29 mouse cellular contexts compared by ENCODE assay signal in genomic region chr6:18434355-18434754, GRCm38 (mm10).
DNase-seq lines count a peak whose midpoint lies in the region; ATAC-seq and TF ChIP-seq lines count a peak whose summit lies in the region.
"Had no signal": no experiment of that assay in that cellular context is flagged by ENCODE, and none has a peak within 500 bp of the region (broad histone marks: within the 10 kb centered on the region; RNA-seq: fewer than 3 reads in every experiment).

No protein-coding gene starts in this region.

- H3K9me3 ChIP-seq in heart, embryonic 10.5 days, result no peaks in the 10 kb centered on the region
- H3K9me3 ChIP-seq in CH12.LX (replicated peaks; ENCODE audit: low read length), result no peaks in the 10 kb centered on the region
- H3K9me3 ChIP-seq in liver, embryonic 15.5 days (replicated peaks), result no peaks in the 10 kb centered on the region
- H3K9me3 ChIP-seq: embryonic facial prominence, embryonic 12.5 days; forebrain, embryonic 12.5 days; hindbrain, embryonic 13.5 days; limb, embryonic 10.5 days; limb, embryonic 15.5 days; lung, embryonic 15.5 days; neural tube, embryonic 12.5 days had no signal

- peak overlapping the region; percentile 47; the same call in 1 of the 2 replicates for H3K27ac ChIP-seq in heart, embryonic 10.5 days
- H3K27ac ChIP-seq in CH12.LX (ENCODE audit: insufficient read depth, low read depth), result no peak overlapping the region
- peak overlapping the region; percentile 90 for H3K27ac ChIP-seq in liver, embryonic 15.5 days (replicated peaks)
- H3K27ac ChIP-seq: embryonic facial prominence, embryonic 12.5 days; forebrain, embryonic 12.5 days; hindbrain, embryonic 13.5 days; limb, embryonic 10.5 days; limb, embryonic 15.5 days; lung, embryonic 15.5 days; neural tube, embryonic 12.5 days had no signal

- TF ChIP-seq CTCF in CH12.LX (conservative IDR thresholded peaks at IDR 0.05 in 1 of 2, IDR thresholded peaks at IDR 0.05 in 1 of 2; ENCODE audit: low read depth in 2 of 2, low read length in 2 of 2), result no peak

- H3K36me3 ChIP-seq in heart, embryonic 10.5 days, result no peaks in the 10 kb centered on the region
- no peaks in the 10 kb centered on the region for H3K36me3 ChIP-seq in CH12.LX (replicated peaks in 1 of 2; ENCODE audit: control insufficient read depth in 1 of 2, insufficient read depth in 1 of 2, low read length in 1 of 2)
- H3K36me3 ChIP-seq in liver, embryonic 15.5 days (replicated peaks), result no peaks in the 10 kb centered on the region
- H3K36me3 ChIP-seq: lung, embryonic 15.5 days had no signal

- TF ChIP-seq POLR2A in CH12.LX (IDR thresholded peaks at IDR 0.05; ENCODE audit: low read depth, low read length), result no peak

- no peak for TF ChIP-seq RAD21 in CH12.LX (IDR thresholded peaks at IDR 0.05; ENCODE audit: low read depth, low read length)

- ATAC-seq in erythroblast, adult 5-6 weeks (replicated peaks; ENCODE audit: low FRiP score, poor library complexity, severe bottlenecking), result peak; percentile 42
- peak; percentile 53 for ATAC-seq in liver, embryonic 15.5 days (ENCODE audit: insufficient read depth)
- ATAC-seq: forebrain, postnatal 0 days; intestine, postnatal 0 days had no signal

- no peak for DNase-seq in heart, embryonic 10.5 days (ENCODE audit: low spot score)
- DNase-seq in heart, postnatal 4 days, result no peak
- peak; percentile 56 for DNase-seq in CH12.LX (ENCODE audit: extremely low read depth)
- no peak for DNase-seq in cerebellum, postnatal 4 days (ENCODE audit: low spot score in 2 of 2)
- DNase-seq in embryo, embryonic 10 days (ENCODE audit: low spot score), result no peak
- no peak for DNase-seq in adrenal gland, adult 8-10 months
- DNase-seq: adrenal gland, postnatal 25 days; cerebellum, adult 18-20 months; embryo, embryonic 11 days; forebrain, postnatal 0 days; gastrocnemius, postnatal 25 days; heart, adult 11 months; heart, postnatal 36 days; kidney, postnatal 25 days; right cerebral cortex, adult 18-20 months; thymus, postnatal 4 days had no signal

- in situ Hi-C loops in CH12.LX (cut with MboI; ENCODE audit: low pct_ligation_motif_present, low pct_unique_long_range_greater_than_20kb, low sequenced_read_pairs), result loop anchor here (25.0 kb wide), 1 partner anchor 697 kb away; no protein-coding TSS in a partner anchor

- WGBS in heart, embryonic 10.5 days, result 87% methylated on average over 8 of the region's 8 CpGs
- 72% methylated on average over 8 of the region's 8 CpGs for WGBS in liver, embryonic 15.5 days (ENCODE audit: insufficient replicate concordance)

- H3K4me3 ChIP-seq in heart, embryonic 10.5 days, result no peak overlapping the region
- H3K4me3 ChIP-seq in CH12.LX (replicated peaks in 1 of 3; ENCODE audit: low read depth in 2 of 3, low read length in 2 of 3, poor library complexity in 1 of 3), result no peak overlapping the region
- peak overlapping the region; percentile 56 for H3K4me3 ChIP-seq in liver, embryonic 15.5 days (replicated peaks)
- H3K4me3 ChIP-seq: embryonic facial prominence, embryonic 12.5 days; forebrain, embryonic 12.5 days; hindbrain, embryonic 13.5 days; limb, embryonic 10.5 days; limb, embryonic 15.5 days; lung, embryonic 15.5 days; myocyte; neural tube, embryonic 12.5 days had no signal

- H3K79me2 ChIP-seq in CH12.LX (replicated peaks; ENCODE audit: control insufficient read depth, extremely low read depth, insufficient read depth, poor library complexity, severe bottlenecking), result no peaks in the 10 kb centered on the region

- H3K27me3 ChIP-seq in heart, embryonic 10.5 days (ENCODE audit: insufficient read depth, poor library complexity, severe bottlenecking), result no peaks in the 10 kb centered on the region
- H3K27me3 ChIP-seq in CH12.LX (replicated peaks), result no peaks in the 10 kb centered on the region
- H3K27me3 ChIP-seq in liver, embryonic 15.5 days, result no peaks in the 10 kb centered on the region
- H3K27me3 ChIP-seq: embryonic facial prominence, embryonic 12.5 days; forebrain, embryonic 12.5 days; hindbrain, embryonic 13.5 days; limb, embryonic 15.5 days; lung, embryonic 15.5 days; neural tube, embryonic 12.5 days had no signal

- peaks cover 33% of the 10 kb centered on the region for H3K4me1 ChIP-seq in heart, embryonic 10.5 days
- peaks cover 13 to 30% of the 10 kb centered on the region in 2 experiments for H3K4me1 ChIP-seq in CH12.LX (ENCODE audit: control insufficient read depth in 1 of 2, insufficient read depth in 2 of 2)
- H3K4me1 ChIP-seq in liver, embryonic 15.5 days (replicated peaks), result peaks cover 39% of the 10 kb centered on the region
- H3K4me1 ChIP-seq: embryonic facial prominence, embryonic 12.5 days; forebrain, embryonic 12.5 days; hindbrain, embryonic 13.5 days; lung, embryonic 15.5 days; neural tube, embryonic 12.5 days had no signal

- no peak overlapping the region for H3K9ac ChIP-seq in CH12.LX (ENCODE audit: insufficient read depth, low read depth)
- H3K9ac ChIP-seq in liver, embryonic 15.5 days, result peak overlapping the region; percentile 45; the same call in 1 of the 2 replicates
- H3K9ac ChIP-seq: embryonic facial prominence, embryonic 12.5 days; forebrain, embryonic 12.5 days; forebrain, postnatal 0 days; hindbrain, embryonic 13.5 days; limb, embryonic 15.5 days; lung, embryonic 15.5 days; neural tube, embryonic 12.5 days had no signal

- no peak; the same call in 1 of the 2 replicates for TF ChIP-seq EP300 in CH12.LX (IDR thresholded peaks at IDR 0.05; ENCODE audit: low read length)

- H3K4me2 ChIP-seq in CH12.LX (ENCODE audit: insufficient read depth, low read depth, poor library complexity, severe bottlenecking), result no peak overlapping the region
- peak overlapping the region; percentile 76 for H3K4me2 ChIP-seq in liver, embryonic 15.5 days
- H3K4me2 ChIP-seq: embryonic facial prominence, embryonic 12.5 days; forebrain, embryonic 12.5 days; heart, embryonic 11.5 days; hindbrain, embryonic 13.5 days; limb, embryonic 15.5 days; lung, embryonic 15.5 days; midbrain, embryonic 11.5 days; neural tube, embryonic 12.5 days had no signal

- dilution Hi-C loops in CH12.LX (cut with MboI; ENCODE audit: extremely low pct_ligation_motif_present, extremely low pct_unique_long_range_greater_than_20kb, low sequenced_read_pairs), result no loop called here

TF ChIP-seq in CH12.LX, 34 proteins besides CTCF, POLR2A, EP300 and RAD21:
- TF ChIP-seq NRF1 (IDR thresholded peaks at IDR 0.05; ENCODE audit: low read depth, low read length) (no peak), BHLHE40 (IDR thresholded peaks at IDR 0.05; ENCODE audit: low read depth, low read length) (peak; percentile 45), ZKSCAN1 (IDR thresholded peaks at IDR 0.05; ENCODE audit: borderline replicate concordance, low read depth, low read length) (peak; percentile 66), TBP (conservative IDR thresholded peaks at IDR 0.05; ENCODE audit: low read depth, low read length) (no peak)
